Mouse (Mus musculus): ENCODE measurements around the gene Bad. TPM values are rescaled to one million over a fixed set of nuclear protein-coding genes. Genes with fewer than 3 reads are reported as not detected.

The Bad gene
- total RNA-seq, 2 experiments from 2014 or later: 46.2 to 47.1 TPM

DNA sequence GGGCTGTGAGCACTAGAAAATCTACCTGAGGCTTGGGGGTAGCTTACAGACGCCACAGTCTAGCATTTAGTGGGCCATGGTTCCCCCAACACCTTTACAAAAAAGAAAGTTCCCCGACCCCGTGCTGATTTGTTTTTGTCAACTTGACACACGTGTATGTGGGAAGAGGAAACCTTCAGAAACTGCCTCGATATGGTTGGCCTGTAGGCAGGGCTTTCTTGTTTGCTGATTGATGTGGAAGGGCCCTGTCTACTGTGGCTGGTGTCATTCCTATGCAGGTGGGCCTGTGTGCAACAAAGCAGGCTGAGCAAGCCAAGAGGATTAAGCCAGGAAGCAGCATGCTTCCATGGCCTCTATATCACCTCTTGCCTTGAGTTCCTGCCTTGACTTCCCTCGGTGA is 28.6 kb upstream of the Bad start:
- no peak for DNase-seq
- intact Hi-C loops (cut with DNase I): no loop called here

DNA sequence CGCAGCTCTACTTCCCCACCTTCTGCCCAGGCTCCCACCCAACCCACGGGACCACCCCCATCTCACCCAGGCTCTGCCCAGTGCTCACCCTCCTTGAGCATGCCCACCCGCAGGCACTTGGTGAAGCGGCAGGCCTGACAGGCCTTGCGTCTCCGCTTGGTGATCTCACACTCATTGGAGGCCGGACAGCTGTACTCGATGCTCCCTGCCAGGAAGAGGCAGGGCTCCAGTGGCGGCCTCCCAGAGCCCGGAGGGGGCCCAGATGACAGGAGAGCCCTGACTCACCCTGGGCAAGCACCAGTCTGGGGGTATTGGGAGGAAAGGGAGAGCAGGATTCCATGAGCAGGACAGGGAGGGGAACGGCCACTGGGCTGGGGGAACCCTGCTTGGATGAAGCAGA is 27.7 kb upstream of the Bad start:
- DNase-seq: no peak
- intact Hi-C loops (cut with DNase I): no loop called here

DNA sequence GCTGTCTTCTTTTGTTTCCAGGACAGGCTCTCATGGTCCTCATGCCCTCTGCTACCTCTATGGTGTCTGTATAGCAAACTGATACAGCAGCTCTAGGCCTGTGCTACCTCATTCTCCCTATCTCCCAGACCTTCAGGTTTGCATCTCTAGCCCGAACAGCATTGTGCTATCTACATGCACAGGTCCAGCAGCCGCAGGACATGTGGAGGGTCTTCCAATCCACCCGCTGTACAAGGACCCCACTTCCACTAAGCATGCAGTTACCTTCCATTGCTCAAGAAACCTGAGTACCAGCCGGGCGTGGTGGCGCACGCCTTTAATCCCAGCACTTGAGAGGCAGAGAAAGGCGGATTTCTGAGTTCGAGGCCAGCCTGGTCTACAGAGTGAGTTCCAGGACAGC is 27.1 kb upstream of the Bad start:
- DNase-seq: no peak
- intact Hi-C loops (cut with DNase I): no loop called here

DNA sequence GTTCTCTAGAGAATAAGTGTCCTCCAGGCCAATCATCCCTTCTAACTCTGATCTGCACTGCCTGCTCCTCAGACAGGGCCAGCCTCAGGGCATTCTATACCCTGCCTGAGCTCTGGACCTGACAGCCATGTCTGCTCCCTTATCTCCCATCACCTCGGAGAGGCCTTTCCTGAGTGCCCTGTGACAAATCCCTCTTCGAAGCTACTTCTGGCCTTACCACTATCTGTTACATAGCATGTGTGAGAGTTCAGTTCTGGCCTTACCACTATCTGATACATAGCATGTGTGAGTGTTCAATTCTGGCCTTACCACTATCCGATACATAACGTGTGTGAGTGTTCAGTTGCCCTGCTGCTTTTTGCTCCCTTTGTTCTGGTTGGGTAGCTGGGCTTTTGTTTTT is 26.4 kb upstream of the Bad start:
- intact Hi-C loops (cut with DNase I): no loop called here
- no peak for DNase-seq

DNA sequence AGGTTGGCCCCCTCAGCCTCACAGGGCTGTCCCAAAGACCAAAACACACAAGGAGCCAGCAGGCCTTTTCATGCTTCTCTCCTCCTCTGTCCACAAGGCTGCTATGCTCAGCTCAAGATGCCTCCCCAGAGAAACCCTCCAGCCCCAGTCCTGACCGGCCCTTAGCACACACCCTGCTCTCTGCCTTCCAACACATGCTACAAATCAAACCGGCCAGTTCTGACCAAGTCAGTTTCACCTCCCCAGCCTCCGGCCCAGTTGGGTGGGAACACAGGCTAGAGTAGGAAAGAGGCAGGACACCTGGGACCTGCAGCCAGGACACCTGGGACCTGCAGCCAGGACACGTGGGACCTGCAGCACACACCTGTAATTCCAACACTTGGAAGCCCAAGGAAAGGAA is 25.2 kb upstream of the Bad start:
- intact Hi-C loops (cut with DNase I): no loop called here
- no peak for DNase-seq

DNA sequence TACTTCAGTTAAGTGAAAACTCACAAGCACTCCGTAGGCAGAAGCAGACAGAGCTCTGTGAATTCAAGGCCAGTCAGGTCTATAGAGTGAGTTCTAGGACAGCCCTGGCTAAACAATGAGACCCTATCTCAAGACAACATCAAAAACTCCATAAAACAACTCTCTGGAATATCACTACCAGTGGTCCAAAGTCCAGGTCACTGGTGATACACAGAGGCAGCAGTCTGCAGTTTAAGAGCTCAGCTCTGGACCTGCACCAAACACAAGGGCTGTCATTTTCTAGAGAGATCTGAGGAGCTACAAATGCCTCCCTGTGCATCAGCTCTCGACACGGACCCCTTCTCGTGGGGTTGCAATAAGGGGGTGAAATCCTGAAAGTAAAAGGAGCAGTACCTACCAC is 23.3 kb upstream of the Bad start:
- intact Hi-C loops (cut with DNase I): no loop called here
- DNase-seq: no peak

DNA sequence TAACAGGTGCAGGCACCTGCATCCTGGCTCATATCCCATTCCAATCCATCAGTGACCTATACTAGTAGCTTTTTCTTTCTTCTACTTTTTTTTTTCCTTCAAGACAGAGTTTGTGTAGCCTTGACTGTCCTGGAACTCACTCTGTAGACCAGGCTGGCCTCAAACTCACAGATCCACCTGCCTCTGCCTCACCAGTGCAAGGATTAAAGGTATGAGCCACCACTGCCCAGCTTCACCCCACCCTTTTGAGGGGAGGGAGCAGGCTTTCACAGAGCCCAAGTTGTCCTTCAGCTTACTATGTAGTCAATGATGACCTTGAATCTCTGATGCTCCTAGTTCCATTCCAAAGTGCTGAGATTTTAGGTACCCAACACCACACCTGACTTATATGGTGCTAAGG is 22.2 kb upstream of the Bad start:
- intact Hi-C loops (cut with DNase I): no loop called here
- DNase-seq: no peak

DNA sequence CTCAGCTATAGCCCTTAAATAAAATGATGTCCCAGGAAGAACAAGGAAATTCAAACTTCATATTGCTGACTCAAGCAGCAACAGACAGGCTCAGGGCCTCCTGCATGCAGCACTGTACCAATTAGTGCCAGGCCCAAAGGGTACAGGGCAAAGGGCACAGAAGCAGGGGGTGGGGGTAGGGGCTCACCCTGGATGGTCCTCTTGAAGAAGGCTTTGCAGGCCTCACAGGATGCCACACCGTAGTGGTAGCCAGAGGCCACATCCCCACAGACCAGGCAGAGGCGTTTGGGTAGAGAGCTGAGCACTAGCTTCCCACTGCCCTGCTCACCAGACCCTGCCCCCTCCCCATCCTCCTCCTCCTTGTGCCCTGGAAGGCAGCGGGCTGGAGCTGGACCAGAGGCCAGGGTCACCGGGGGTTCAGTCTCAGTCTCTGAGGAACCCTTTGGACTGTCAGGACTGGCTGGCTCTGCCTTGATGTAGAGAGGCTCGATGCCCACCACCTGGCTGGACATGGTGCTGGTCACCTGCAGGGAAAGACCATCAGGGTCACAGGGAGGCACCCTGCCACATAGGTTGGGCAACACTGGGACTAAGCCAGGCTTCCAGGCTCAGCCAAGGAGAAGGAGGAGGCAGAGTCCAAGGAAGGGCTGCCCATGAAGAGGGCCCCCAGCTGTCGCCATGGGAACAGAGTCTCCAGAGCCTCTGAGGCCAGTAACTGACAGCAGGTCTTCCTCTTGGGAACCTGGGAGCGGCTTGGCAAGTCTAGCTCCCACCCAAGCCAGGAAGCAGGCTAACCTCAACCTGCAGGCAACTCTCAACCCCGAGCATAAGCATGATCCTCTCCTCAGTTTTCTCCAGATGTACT is 21.6 kb upstream of the Bad start:
- peak; percentile 47 for DNase-seq

DNA sequence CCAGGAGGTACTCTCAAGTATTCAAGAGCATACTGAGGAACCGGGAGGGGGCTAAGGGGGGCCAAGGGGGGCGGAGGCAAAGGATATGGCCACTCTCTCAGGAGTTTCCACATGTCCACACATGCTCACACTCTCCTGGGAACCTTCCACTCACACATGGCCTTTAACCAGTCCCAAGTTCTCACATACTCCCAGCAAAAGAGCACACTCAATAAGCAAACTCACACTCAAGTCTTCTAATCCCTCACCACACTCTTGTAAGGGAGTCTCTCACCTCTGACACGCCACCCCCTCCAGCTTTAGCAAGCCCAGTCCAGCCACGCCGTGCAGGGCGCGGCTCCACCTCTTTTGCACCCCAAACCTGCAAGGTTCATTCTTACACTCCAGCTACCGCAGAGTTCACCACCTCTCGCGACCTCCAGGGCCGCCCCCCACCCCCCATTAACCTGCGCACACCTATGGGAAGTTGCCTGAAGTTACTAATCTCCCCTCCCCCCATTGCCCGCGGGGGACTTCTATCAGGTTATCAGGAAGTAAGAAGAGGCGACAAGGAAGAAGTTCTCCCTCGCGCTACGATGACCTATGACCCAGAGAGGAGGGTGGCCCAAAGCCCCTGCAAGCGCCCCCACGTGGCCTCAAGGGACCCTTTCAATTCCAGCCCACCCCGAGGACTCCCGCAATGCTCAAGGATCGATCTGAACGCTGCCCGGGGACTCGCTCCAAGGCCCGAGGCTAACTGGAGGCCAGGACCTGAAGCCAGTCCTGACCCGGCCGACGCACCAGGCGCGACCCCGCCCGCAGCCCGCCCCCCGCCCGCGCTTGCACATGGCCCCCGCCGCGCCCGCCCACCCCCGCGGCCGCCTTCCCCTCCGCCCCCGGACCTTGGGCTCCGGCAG is 20.7 kb upstream of the Bad start:
- intact Hi-C loops (cut with DNase I): no loop called here
- peak; percentile 54 for DNase-seq

More for the DNA sequence above, 21.6 kb upstream of the Bad start:
- intact Hi-C loops (cut with DNase I): no loop called here

DNA sequence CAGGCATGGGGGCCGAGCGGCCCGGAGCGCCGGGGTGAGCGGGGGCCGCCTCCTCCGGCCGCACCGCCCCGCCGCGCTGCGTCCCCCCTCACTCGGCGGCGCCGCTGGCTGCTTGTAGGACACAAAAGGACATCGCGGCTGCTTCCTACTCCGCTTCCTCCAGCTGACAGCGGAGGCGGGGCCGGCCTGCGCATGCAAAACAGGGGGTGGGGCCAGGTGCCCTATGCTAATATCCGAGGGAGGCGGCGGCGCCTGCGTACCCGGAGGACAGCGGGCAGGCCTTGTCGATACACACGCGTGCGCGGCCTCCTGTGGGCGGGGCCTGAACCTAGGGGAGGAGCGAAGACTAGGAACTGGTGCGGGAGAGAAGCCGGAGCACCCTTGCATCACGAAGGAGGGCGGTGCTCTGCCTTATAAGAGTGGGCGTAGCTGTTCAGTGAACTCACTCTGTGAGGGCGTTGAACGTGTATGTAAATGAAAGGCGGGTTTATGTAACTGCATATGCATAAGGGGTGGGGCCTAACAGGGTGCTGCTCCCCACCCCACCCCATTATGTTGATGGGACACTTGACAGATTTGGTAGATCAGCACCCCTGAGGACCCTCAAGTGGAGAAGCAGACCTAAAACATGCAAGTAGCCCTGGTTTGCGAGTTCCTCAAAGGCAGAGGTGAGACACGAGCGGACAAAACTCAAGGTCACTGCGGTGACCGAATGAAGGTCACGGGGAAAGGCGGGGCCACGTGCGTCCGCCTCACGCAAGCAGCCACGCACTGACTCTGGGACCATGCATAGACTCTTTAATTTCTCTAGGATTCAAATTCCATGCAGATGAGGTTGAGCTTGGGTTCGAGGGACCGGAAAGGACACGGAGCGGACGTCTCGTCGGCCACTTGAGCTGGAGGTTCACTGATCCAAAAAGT is 19.8 kb upstream of the Bad start, which contains the start of gene Esrra:
TSS of gene Esrra (minus strand) at position 167 of the 921 bp plus-strand sequence.
- DNase-seq: peak; percentile 100
- intact Hi-C loops (cut with DNase I): no loop called here

DNA sequence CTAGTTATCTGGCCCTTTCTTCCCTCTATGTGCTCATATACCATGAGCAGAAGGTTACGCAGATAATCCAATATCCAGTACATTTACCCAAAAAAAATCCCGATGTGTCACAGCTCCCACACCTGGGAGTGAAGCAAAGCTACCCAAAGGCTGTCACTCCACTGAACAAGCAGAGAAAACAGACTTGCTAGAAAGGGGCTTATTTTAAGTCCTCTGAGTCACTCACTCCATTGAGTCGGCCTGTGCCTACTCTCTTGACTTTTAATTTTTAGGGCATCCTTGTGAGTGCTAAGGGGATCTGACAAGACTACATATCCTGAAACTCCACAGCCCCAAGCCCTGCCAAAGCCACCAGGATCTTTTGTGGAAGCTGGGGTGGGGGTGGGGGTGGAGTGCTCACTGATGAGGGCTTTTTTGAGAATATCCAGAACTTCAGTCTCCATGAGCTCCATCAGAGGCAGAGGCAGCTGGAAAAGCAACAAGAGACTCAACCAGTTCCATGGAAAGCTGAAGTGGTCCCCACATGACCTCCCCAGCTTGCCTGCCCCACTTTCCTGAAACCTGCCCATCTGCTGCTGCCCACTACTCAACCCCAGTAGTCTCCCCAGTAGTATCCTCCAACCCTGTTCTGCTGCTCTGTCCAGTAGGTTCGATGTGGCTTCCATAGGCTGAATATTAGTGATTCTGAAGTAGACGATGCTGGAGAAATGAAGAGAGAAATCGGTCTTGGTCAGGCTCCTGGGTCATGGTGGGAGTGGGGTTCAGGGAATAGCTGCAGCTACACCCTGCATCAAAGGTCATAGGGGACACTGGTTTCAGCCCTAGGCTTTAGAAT is 18.5 kb upstream of the Bad start:
- no peak for DNase-seq
- intact Hi-C loops (cut with DNase I): no loop called here

DNA sequence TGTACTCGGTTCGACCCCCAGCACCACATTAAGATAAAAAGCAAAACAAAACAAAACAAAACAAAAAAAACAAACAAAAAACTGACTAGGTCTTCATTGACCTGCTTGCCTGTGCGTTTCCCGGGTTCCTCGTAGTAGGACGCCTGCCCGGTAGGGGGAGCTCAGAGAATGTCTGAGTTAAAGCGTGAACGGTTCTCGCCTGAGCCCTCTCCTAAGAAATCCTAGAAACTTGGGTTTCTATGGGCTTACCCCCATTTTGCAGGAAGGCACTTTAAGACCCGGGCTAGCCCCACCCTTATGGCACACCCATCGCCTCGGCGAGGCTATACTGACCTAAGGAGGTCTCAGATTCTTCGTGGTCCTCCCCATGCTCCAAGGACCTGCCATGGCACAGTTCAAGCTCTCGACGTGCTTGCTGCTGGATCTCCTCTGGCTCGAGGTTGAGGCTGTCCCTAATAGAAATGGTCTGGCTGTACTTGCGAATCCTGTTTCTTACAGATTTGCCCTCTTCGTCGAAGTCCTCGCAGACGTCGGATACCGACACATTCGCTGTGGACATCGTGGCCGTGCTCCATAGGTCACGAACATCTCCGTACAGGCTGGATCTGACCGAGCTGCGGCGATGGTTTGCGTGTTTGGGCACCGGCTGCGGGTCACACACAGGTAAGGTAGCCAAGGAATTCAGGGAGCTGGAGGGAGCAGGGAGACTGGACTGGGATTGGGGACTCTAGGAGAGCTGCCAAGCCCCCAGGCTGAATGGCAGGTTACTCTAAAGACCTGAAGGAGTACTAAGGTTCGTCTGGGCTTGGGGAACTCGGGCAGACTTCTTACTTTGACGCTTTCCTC is 17.0 kb upstream of the Bad start:
- peak; percentile 88 for DNase-seq
- intact Hi-C loops (cut with DNase I): no loop called here

DNA sequence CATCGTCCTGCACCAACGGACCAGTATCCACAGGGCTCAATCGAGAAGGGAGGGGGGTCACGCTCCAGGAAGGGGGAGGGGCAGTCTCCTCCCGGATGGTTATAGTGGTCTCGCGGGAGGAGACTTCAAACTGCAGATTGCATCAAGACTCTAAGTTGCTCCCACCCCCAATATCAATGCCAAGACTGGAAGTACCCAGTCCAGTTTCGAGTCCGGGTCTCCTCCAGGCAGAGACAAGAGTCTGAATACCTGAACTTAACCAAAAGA is 16.4 kb upstream of the Bad start, which contains the start of gene Catsperz:
TSS of gene Catsperz (minus strand) at position 74 of the 267 bp plus-strand sequence.
- intact Hi-C loops (cut with DNase I): no loop called here
- DNase-seq: no peak

DNA sequence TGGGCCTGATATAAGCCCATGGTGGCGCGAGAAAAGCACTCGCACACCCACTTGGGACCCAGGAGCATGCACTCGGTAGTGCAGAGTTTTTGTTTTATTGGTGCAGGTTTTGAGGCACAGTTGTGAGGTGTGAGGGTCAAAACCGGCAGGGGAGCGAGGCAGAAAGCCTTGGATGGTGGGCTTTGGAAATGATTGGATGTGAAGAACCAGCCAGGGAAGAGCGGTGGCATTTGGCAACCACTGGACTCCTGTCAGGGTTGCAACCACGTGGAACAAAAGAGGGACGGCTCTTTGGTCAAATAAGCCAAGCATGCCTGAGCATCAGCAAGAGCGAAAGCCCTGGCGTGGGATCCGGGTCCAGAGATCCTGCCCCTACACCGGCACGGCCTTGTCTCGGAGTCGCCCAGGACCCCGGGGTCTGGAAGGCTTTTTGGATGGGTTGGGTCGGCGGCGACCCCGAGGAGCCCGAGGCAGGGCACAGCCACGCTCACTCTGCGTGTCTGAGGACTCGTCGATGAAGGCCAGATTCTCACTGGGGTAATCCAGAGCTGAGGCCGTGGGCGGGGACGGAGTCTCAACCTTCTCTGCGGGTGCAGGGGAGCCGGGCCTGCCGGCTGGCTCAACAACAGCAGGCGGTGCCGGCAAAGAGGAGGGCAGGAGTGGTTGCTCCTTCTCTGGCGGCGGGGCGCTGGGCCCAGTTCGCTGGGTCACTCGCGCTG is 15.9 kb upstream of the Bad start:
- DNase-seq: no peak
- intact Hi-C loops (cut with DNase I): no loop called here

DNA sequence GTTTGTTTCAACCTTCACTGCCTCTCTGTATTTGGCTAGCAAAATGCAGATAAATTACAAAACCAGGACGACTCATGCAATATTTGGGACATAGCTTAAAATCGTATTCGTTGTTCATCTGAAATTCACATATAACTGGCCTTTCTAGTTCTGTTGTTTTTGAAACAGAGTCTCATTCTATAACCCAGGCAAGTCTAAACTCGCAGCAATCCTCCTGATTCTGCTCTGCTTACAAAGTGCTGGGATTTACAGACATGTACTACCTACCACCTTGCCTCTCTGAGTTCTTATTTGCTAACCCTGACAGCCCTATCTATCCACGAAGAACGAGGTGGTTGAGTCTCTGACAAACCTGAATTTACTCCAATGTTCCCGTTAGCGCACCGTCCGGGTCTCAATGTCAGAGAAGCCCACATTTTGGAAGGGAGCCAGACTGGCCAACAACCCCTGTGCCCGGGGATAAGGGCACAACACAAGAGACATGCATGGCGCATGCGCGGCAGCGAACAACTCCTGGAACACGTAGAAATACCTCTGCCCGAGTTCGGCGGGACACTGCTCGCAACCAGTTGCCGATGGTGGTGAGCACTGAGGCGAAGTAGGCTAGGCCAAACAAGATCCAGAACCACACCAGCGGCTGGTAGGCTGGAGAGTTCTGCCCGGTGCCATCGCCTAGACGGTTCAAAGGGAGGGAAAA is 15.0 kb upstream of the Bad start:
- intact Hi-C loops (cut with DNase I): no loop called here
- DNase-seq: no peak

DNA sequence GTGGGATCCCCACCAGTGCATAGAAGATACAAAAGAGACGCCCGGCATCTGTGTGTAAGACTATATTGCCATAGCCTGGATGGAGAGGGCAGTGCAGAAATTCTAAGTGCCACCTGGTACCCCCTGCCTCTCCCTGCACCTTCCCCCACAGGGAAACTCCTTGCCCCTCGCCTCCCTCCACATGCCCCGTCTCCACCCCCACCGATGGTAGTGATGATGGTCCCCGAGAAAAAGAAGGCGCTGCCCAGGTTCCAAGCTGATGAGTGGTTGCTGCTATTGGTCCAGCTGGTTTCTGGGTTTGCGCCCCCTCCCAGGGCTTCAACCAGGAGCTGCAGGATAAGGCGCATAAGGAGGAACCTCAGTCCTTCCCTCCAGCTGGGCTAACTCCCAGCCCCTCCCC is 13.6 kb upstream of the Bad start:
- no peak for DNase-seq
- intact Hi-C loops (cut with DNase I): no loop called here

DNA sequence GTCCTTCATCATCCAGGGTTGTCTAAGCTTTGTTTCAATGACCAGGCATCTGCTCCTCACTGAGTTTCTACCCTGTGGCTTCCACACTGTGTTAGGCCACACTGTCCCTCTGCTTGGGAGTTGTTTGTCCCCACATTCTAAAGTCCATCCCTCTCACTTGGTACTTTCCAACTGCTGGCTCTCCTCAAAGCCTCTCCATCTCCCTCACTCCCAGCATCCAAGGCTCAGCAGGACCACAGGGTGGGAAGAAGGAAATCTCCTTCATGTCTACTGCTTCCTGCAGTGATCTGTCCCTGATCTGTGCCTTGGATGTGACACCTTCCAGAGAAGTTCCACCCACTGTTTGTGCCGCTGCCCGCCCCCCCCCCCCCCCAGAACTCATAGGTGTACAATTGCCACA is 10.7 kb upstream of the Bad start:
- intact Hi-C loops (cut with DNase I): no loop called here
- DNase-seq: no peak

DNA sequence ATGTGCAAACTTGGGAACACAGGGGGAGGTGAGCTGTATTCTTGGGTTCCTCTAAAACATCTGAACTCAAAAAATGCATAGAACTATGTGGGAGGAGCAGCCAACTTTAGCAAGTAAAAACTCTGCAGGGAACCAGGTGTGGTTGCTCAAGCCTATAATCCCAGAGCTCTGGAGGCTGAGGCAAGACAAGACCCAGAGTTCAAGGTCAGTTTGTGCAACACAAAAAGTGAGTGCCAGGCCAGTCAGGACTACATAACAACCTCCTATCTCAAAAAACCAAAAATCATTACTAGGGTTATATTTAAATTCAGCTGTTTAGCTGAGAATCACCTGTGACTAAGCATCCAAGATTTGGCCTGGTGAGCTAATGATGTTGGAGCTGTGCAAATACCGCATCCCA is 9.6 kb upstream of the Bad start:
- intact Hi-C loops (cut with DNase I): no loop called here
- no peak for DNase-seq

Measured in left cerebral cortex, postnatal 4 days (tissue).